In genomic region chr17:63860988-63861387, GRCm38 (mm10) we compare ENCODE assay signal across 15 mouse cellular contexts. TPM values are rescaled to one million over a fixed set of nuclear protein-coding genes. Genes with fewer than 3 reads are reported as not detected.
DNase-seq lines count a peak whose midpoint lies in the region; ATAC-seq lines count a peak whose summit lies in the region.
"Had no signal": no experiment of that assay in that cellular context is flagged by ENCODE, and none has a peak within 500 bp of the region (broad histone marks: within the 10 kb centered on the region; RNA-seq: fewer than 3 reads in every experiment).

No protein-coding gene starts in this region.

- no peaks in the 10 kb centered on the region for H3K27me3 ChIP-seq in heart, embryonic 11.5 days (ENCODE audit: control insufficient read depth, insufficient read depth, low read length)
- H3K27me3 ChIP-seq: forebrain, embryonic 15.5 days; limb, embryonic 15.5 days; megakaryocyte, embryonic 14.5 days had no signal

- 0 out of 2 replicates have a peak overlapping the region, but pooled peaks have one; percentile 6 for H3K27ac ChIP-seq in heart, embryonic 11.5 days (ENCODE audit: low read depth, low read length)
- H3K27ac ChIP-seq: forebrain, embryonic 15.5 days; limb, embryonic 15.5 days had no signal

- 36% methylated on average over 4 of the region's 4 CpGs for WGBS in heart, embryonic 11.5 days (ENCODE audit: insufficient replicate concordance)

- no peak overlapping the region for H3K4me2 ChIP-seq in heart, embryonic 11.5 days
- H3K4me2 ChIP-seq: forebrain, embryonic 15.5 days; limb, embryonic 15.5 days had no signal

- no peak overlapping the region for H3K4me3 ChIP-seq in heart, embryonic 11.5 days (ENCODE audit: low read depth, low read length)
- H3K4me3 ChIP-seq: forebrain, embryonic 15.5 days; limb, embryonic 15.5 days; megakaryocyte, embryonic 14.5 days had no signal

- no peaks in the 10 kb centered on the region for H3K9me3 ChIP-seq in heart, embryonic 11.5 days (replicated peaks; ENCODE audit: control insufficient read depth, low read length)
- H3K9me3 ChIP-seq: forebrain, embryonic 15.5 days; limb, embryonic 15.5 days; megakaryocyte, embryonic 14.5 days had no signal

- no peak overlapping the region for H3K9ac ChIP-seq in heart, embryonic 11.5 days (ENCODE audit: low read depth, low read length)
- H3K9ac ChIP-seq: forebrain, embryonic 15.5 days; limb, embryonic 15.5 days had no signal

- H3K36me3 ChIP-seq in heart, embryonic 11.5 days (ENCODE audit: control insufficient read depth, insufficient read depth, low read length): no peaks in the 10 kb centered on the region
- H3K36me3 ChIP-seq: forebrain, embryonic 15.5 days; limb, embryonic 15.5 days had no signal

- ATAC-seq in heart, embryonic 11.5 days (replicated peaks; ENCODE audit: insufficient number of reproducible peaks, low FRiP score, low TSS enrichment): no peak
- ATAC-seq: activated CD4-positive, CD25-positive, alpha-beta regulatory T cell, adult 4 months; forebrain, embryonic 15.5 days had no signal

- 0 out of 2 replicates have a peak, but pooled peaks cover 3% of the 10 kb centered on the region for H3K4me1 ChIP-seq in heart, embryonic 11.5 days (ENCODE audit: control insufficient read depth, insufficient read depth, low read length)

- DNase-seq in heart, postnatal 25 days (ENCODE audit: low spot score): no peak
- peak; percentile 14 for DNase-seq in left cerebral cortex, postnatal 4 days
- DNase-seq in left cerebral cortex, postnatal 25 days (ENCODE audit: low spot score in 2 of 2): no peak
- peak; percentile 50 for DNase-seq in testis, postnatal 10 days (ENCODE audit: low spot score)
- DNase-seq in testis, postnatal 14 days (ENCODE audit: low spot score): no peak
- DNase-seq in retina, embryonic 14.5 days (ENCODE audit: low spot score): peak; percentile 25
- DNase-seq in urinary bladder, adult 18-20 months (ENCODE audit: low spot score in 2 of 2): no peak

- intact Hi-C loops in heart, postnatal 25 days (cut with DNase I): loop anchor here (10.0 kb wide), 1 partner anchor 744 kb away; the partner anchor contains the start of gene Man2a1
- intact Hi-C loops in left cerebral cortex, postnatal 4 days (cut with DNase I): no loop called here
- intact Hi-C loops in left cerebral cortex, postnatal 25 days (cut with DNase I): loop anchor here (5.0 kb wide), 1 partner anchor 54 kb away; no protein-coding TSS in a partner anchor

RNA-seq across cellular contexts. Expression of gene Fer, which starts 1.9 kb away (rescaled TPM):
- polyA plus RNA-seq in heart, embryonic 11.5 days (2014; fragmentation: Nextera tagmentation; extraction: Ambion mirVana): 26.6 and 29.4 TPM in 2 replicates
- total RNA-seq in heart, postnatal 25 days (2021): 10 to 100 TPM; 17.4 to 17.9 TPM
- total RNA-seq in left cerebral cortex, postnatal 4 days (2021): 10 to 100 TPM; 43.3 to 44.6 TPM
- 10 to 100 TPM; 29.8 to 30.1 TPM for total RNA-seq in left cerebral cortex, postnatal 25 days (2021)

RNA-seq across cellular contexts. Expression of gene A930002H24Rik, which starts 2.6 kb away (rescaled TPM):
- polyA plus RNA-seq in heart, embryonic 11.5 days (2014; fragmentation: Nextera tagmentation; extraction: Ambion mirVana): 2.9 and 4.3 TPM in 2 replicates
- total RNA-seq in heart, postnatal 25 days (2021): not detected
- 1 to 10 TPM; 1.4 to 1.5 TPM for total RNA-seq in left cerebral cortex, postnatal 4 days (2021)
- total RNA-seq in left cerebral cortex, postnatal 25 days (2021): 1 to 10 TPM in 1 of 2 experiments, not detected in 1; 1.1 TPM
- total RNA-seq: common myeloid progenitor, adult 5-6 weeks; granulocyte monocyte progenitor cell, adult 5-6 weeks; layer of hippocampus, postnatal 14 days had no signal
- polyA plus RNA-seq: activated CD4-positive, CD25-positive, alpha-beta regulatory T cell, adult 4 months had no signal

Comparison
In these comparisons a context has a peak if more than half of its experiments do, and no peak if none do; other contexts are left out.
1. DNase-seq: peak in left cerebral cortex, postnatal 4 days (single experiment), testis, postnatal 10 days (single experiment) and retina, embryonic 14.5 days (single experiment); none in heart, postnatal 25 days (single experiment), left cerebral cortex, postnatal 25 days (0 of 2), testis, postnatal 14 days (single experiment) and urinary bladder, adult 18-20 months (0 of 2).